Mouse (Mus musculus) embryonic fibroblast, embryonic 13.5 days (primary cell): Measurements from ENCODE around the gene Madd. TPM values are rescaled to one million over a fixed set of nuclear protein-coding genes. Genes with fewer than 3 reads are reported as not detected.

Experiments used
- H3K27ac ChIP-seq: 2 replicates; pipeline ENCODE4 v1.5.1; 2012; ENCODE audit warnings: low read length, control low read depth, inconsistent platforms; ENCODE audit not compliant: insufficient read depth
- H3K4me1 ChIP-seq: 2 replicates; pipeline ENCODE4 v1.6.1; 2011; ENCODE audit warnings: low read length; ENCODE audit not compliant: control insufficient read depth, insufficient read depth
- H3K4me3 ChIP-seq: 2 replicates; pipeline ENCODE4 v1.5.1; 2011; ENCODE audit warnings: mild to moderate bottlenecking, control low read depth, low read length; ENCODE audit not compliant: insufficient read depth
- CTCF ChIP-seq: IDR thresholded peaks from 2 replicates; pipeline ENCODE4 v1.5.1; 2011; ENCODE audit warnings: mild to moderate bottlenecking, control low read depth, low read length, moderate library complexity, borderline replicate concordance; ENCODE audit not compliant: insufficient read depth
- POLR2A ChIP-seq: IDR thresholded peaks from 2 replicates; pipeline ENCODE4 v1.6.1; 2011; ENCODE audit warnings: low read depth, mild to moderate bottlenecking, control low read depth, low read length, moderate library complexity
- polyA plus RNA-seq: library from polyadenylated mRNA; stranded (reverse); fragments of >200 nt; gene quantifications from 2 replicates; pipeline ENCODE4 v1.2.4, GENCODE M21; 2011; ENCODE audit warnings: low read depth; ENCODE audit not compliant: missing spikeins, insufficient read length

Gene Madd
- polyA plus RNA-seq, 1 experiment = 6.3 TPM

DNA sequence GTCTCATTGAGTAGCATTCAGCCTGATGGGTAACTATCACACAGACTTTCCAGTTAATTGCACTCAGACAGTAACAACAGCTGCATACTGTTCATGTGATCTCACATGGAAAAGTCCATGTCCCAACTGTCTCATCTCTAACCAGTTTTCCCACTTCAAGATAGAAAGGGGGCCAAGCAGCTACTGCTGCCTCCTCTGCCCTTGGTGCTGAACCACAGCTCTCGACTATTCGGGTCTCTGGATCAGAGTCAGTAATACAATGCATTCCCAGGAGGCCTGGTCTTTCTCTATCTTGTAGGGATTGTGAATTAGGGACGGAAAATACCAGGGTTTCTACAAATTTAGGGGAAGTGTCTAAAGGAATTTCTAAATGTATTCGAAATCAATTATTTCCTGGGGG, 3.8 kb downstream of the Madd start:
- Histone ChIP-seq H3K4me1 (peaks cover 4% of the 10 kb centered on the region; the same call in 1 of the 2 replicates), H3K4me3 (no peak overlapping the region), H3K27ac (no peak overlapping the region)
- TF ChIP-seq POLR2A (no peak), CTCF (no peak)

GRCm38 (mm10) chr2:91176234-91176633, 7.4 kb downstream of the Madd start:
- no peak overlapping the region for H3K27ac ChIP-seq
- H3K4me3 ChIP-seq = no peak overlapping the region
- no peaks in the 10 kb centered on the region for H3K4me1 ChIP-seq
- TF ChIP-seq CTCF (no peak), POLR2A (no peak)

GRCm38 (mm10) chr2:91175490-91175889, 8.1 kb downstream of the Madd start:
- H3K27ac ChIP-seq = no peak overlapping the region
- no peak overlapping the region for H3K4me3 ChIP-seq
- no peaks in the 10 kb centered on the region for H3K4me1 ChIP-seq
- TF ChIP-seq CTCF (no peak), POLR2A (no peak)

- Histone ChIP-seq H3K27ac (no peak overlapping the region), H3K4me1 (no peaks in the 10 kb centered on the region), H3K4me3 (no peak overlapping the region)
- no peak for TF ChIP-seq POLR2A
- no peak for TF ChIP-seq CTCF
Measured at GRCm38 (mm10) chr2:91169587-91170322, 13.9 kb downstream of the Madd start.

DNA sequence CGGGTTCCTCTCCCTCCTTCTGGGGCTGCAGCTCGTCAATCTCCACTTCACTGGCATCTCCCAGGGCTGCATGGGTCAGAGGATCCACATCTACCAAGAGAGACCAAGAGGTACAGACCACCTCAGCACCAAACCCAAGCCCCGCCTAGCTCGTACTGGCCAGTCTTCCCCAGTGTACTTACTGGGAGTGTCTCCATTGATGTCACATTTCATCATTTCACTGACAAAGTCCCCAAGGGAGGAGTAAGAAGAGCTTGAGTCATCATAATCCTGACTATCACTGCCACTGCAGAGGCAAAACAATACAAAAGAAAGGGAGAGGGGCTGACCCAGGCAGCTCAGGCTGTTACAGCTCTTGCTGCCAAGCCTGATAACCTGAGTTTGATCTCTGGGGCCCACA, 16.0 kb downstream of the Madd start:
- H3K4me3 ChIP-seq = no peak overlapping the region
- no peak overlapping the region for H3K27ac ChIP-seq
- TF ChIP-seq CTCF = no peak
- no peak for TF ChIP-seq POLR2A
- no peaks in the 10 kb centered on the region for H3K4me1 ChIP-seq

DNA sequence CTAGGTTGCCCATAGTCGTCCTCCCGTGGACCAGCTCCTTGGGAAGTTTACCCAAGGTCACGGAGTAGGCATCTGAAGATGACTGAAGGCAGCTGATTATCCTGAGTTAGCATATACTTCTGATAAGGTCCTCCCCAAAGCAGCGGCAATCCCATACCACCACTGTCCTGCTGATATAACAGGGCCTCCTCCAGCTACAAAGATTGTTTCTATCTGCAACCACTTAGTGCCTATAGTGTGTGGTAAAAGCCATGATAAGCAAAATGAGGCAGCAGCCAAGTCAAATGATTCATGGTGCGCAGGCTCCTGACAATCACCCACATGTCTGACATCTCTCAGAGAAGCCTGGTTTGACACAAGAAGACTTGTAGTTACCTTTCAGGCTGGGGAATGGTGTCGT, 18.6 kb downstream of the Madd start:
- Histone ChIP-seq H3K27ac (no peak overlapping the region), H3K4me3 (no peak overlapping the region), H3K4me1 (no peaks in the 10 kb centered on the region)
- no peak for TF ChIP-seq POLR2A
- no peak for TF ChIP-seq CTCF

GRCm38 (mm10) chr2:91163532-91163931, 20.1 kb downstream of the Madd start:
- TF ChIP-seq CTCF (no peak), POLR2A (no peak)
- Histone ChIP-seq H3K4me3 (no peak overlapping the region), H3K4me1 (no peaks in the 10 kb centered on the region), H3K27ac (no peak overlapping the region)

GRCm38 (mm10) chr2:91162952-91163351, 20.7 kb downstream of the Madd start:
- H3K27ac ChIP-seq = no peak overlapping the region
- no peak for TF ChIP-seq POLR2A
- TF ChIP-seq CTCF = no peak
- no peak overlapping the region for H3K4me3 ChIP-seq
- no peaks in the 10 kb centered on the region for H3K4me1 ChIP-seq

GRCm38 (mm10) chr2:91160591-91160990, 23.0 kb downstream of the Madd start:
- H3K4me3 ChIP-seq = no peak overlapping the region
- no peak overlapping the region for H3K27ac ChIP-seq
- no peaks in the 10 kb centered on the region; the same call in 1 of the 2 replicates for H3K4me1 ChIP-seq
- TF ChIP-seq CTCF (no peak), POLR2A (no peak)

DNA sequence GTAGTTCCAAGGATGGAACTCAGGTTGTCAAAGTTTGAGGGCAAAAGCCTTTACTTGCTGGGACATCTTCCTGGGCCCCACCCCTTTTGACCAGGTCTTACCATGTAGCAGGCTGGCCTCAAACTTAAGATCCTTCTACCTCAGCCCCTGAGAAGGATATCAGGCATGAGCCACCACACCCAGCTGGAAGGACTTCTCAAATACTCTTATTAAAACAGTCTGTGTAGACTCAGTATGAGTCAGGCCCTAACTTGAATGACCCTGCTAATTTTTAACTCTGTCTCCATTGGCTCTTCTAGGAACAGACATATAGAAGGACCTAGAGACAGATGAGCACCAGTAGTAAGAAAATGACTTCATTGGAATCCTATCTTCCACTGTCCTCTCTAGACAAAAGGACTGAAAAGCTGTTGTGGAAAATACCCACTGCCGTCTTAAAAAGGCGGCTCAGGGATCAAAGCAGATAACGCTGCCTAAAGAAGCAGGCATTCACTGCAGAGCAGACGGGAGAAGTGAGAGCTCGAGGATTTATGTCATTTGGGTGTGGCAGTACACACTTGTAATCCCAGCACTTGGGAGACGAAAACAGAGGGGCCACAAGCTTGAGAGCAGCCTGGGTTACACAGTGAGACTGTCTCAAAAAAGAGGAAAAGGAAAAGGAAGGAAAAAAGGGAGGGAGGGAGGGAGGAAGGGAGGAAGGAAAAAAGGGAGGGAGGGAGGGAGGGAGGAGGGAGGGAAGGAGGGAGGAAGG, 26.5 kb downstream of the Madd start:
- Histone ChIP-seq H3K4me1 (no peaks in the 10 kb centered on the region; the same call in 1 of the 2 replicates), H3K27ac (peak overlapping the region; percentile 47; the same call in 1 of the 2 replicates), H3K4me3 (no peak overlapping the region)
- TF ChIP-seq CTCF (no peak), POLR2A (no peak)
